Mouse (Mus musculus) intestine, embryonic 16.5 days (tissue): ENCODE results near the gene Lrp4. TPM values are rescaled to one million over a fixed set of nuclear protein-coding genes. Genes with fewer than 3 reads are reported as not detected.

Experiments
- polyA plus RNA-seq: library from polyadenylated mRNA; unstranded; fragments of >200 nt; fragmentation: Nextera tagmentation; extraction: Ambion mirVana; gene quantifications from 2 replicates; pipeline ENCODE4 v1.2.1, GENCODE M21; 2015

Lrp4 gene
- polyA plus RNA-seq, 1 experiment from 2014 or later = 8.3 TPM

Other genes with a start within 250 kb of the Lrp4 start
- 14.4 and 15.2 TPM in 2 replicates for gene Ddb2, start 220.5 kb upstream of the Lrp4 start, polyA plus RNA-seq
- 17.0 and 21.0 TPM in 2 replicates for gene Pacsin3, start 201.6 kb upstream of the Lrp4 start, polyA plus RNA-seq
- gene Arfgap2, start 192.5 kb upstream of the Lrp4 start, polyA plus RNA-seq = 68.4 and 73.1 TPM in 2 replicates
- 34.6 and 36.0 TPM in 2 replicates for gene 1110051M20Rik, start 12.8 kb upstream of the Lrp4 start, polyA plus RNA-seq
- 40.0 and 48.2 TPM in 2 replicates for gene Ckap5, start 69.3 kb downstream of the Lrp4 start, polyA plus RNA-seq
- 3.7 and 8.7 TPM in 2 replicates for gene F2, start 178.9 kb downstream of the Lrp4 start, polyA plus RNA-seq
- gene Zfp408, start 192.3 kb downstream of the Lrp4 start, polyA plus RNA-seq = 7.9 and 9.2 TPM in 2 replicates
- 157 and 173 TPM in 2 replicates for gene Arhgap1, start 192.3 kb downstream of the Lrp4 start, polyA plus RNA-seq